Mouse (Mus musculus): ENCODE data around the gene Asf1b. TPM values are rescaled to one million over a fixed set of nuclear protein-coding genes. Genes with fewer than 3 reads are reported as not detected.

Asf1b gene
- total RNA-seq, 2 experiments from 2014 or later, result 14.9 to 17.2 TPM

GRCm38 (mm10) chr8:84012499-84013165 is 57.3 kb downstream of the Asf1b start:
- no peak for DNase-seq (ENCODE audit: low spot score in 2 of 2)

DNA sequence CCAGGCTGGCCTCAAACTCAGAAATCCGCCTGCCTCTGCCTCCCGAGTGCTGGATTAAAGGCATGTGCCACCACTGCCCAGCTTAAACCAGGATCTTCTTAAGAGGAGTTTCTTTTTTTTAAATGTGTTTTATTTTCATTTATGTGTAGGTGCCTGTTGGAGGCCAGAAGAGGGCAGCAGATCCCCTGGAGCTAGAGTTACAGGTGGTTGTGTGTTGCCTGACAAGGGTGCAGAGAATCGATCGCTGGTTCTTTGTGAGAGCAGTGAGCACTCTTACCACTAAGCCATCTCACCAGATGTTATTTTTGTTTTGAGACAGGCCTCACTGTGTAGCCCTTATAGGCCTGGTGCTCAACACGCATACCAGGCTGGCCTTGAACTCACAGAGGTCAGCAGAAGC is 60.5 kb downstream of the Asf1b start:
- DNase-seq (ENCODE audit: low spot score in 2 of 2), result no peak

- no peak for DNase-seq (ENCODE audit: low spot score in 2 of 2)
Measured at GRCm38 (mm10) chr8:84019738-84020137, 64.4 kb downstream of the Asf1b start.

Small RNA genes within 50 kb of the gene (microRNA-seq; reads per million reads assigned to microRNA genes)
- not detected for gene Gm44330
- not detected for gene Gm44450
- gene Mir1199, result 0.63 reads per million
- not detected for gene Mir8111

Other genes with a start within 250 kb of the Asf1b start
- 10 to 100 TPM; 26.1 to 27.5 TPM for gene Ddx39, start 240.3 kb upstream of the Asf1b start, total RNA-seq (2021)
- 10 to 100 TPM; 82.7 to 83.4 TPM for gene Adgre5, start 214.2 kb upstream of the Asf1b start, total RNA-seq (2021)
- 10 to 100 TPM; 33.6 to 37.6 TPM for gene Adgrl1, start 55.4 kb upstream of the Asf1b start, total RNA-seq (2021)
- under 1 TPM; 0.22 to 0.23 TPM for gene Gm10644, start 302 bp upstream of the Asf1b start, total RNA-seq (2021)
- gene Prkaca, start 17.5 kb downstream of the Asf1b start, total RNA-seq (2021), result 100 to 1,000 TPM; 837 to 892 TPM
- gene Samd1, start 42.2 kb downstream of the Asf1b start, total RNA-seq (2021), result 10 to 100 TPM; 40.7 to 44.4 TPM
- gene 1700067K01Rik, start 46.0 kb downstream of the Asf1b start, total RNA-seq (2021), result under 1 TPM in 1 of 2 experiments, not detected in 1; 0.44 TPM
- 1 to 10 TPM in 1 of 2 experiments, under 1 TPM in 1; 0.65 to 1.2 TPM for gene 2210011C24Rik, start 56.7 kb downstream of the Asf1b start, total RNA-seq (2021)
- gene Palm3, start 66.0 kb downstream of the Asf1b start, total RNA-seq (2021), result 1 to 10 TPM; 1.1 to 2.2 TPM
- 1 to 10 TPM in 1 of 2 experiments, under 1 TPM in 1; 0.93 to 1.4 TPM for gene Il27ra, start 87.1 kb downstream of the Asf1b start, total RNA-seq (2021)
- not detected for gene Rln3, start 89.5 kb downstream of the Asf1b start, total RNA-seq (2021)
- 1 to 10 TPM; 2.5 to 3.2 TPM for gene Gm10643, start 109.6 kb downstream of the Asf1b start, total RNA-seq (2021)
- 10 to 100 TPM; 10.1 to 11.7 TPM for gene Rfx1, start 111.3 kb downstream of the Asf1b start, total RNA-seq (2021)
- gene Dcaf15, start 149.3 kb downstream of the Asf1b start, total RNA-seq (2021), result 10 to 100 TPM; 15.6 to 17.5 TPM
- not detected for gene Podnl1, start 170.5 kb downstream of the Asf1b start, total RNA-seq (2021)
- 10 to 100 TPM; 18.2 to 21.8 TPM for gene Cc2d1a, start 192.4 kb downstream of the Asf1b start, total RNA-seq (2021)
- gene 4930432K21Rik, start 192.5 kb downstream of the Asf1b start, total RNA-seq (2021), result 1 to 10 TPM; 1.4 to 1.9 TPM
- 1 to 10 TPM; 2.5 to 3.3 TPM for gene Nanos3, start 229.7 kb downstream of the Asf1b start, total RNA-seq (2021)

Measured in gastrocnemius, postnatal 4 days (tissue).